Mouse (Mus musculus): ENCODE results near the gene Uggt2. TPM values are rescaled to one million over a fixed set of nuclear protein-coding genes. Genes with fewer than 3 reads are reported as not detected.
"Not testable (repeated sequence)": the region's sequence is repeated elsewhere in the genome, so short reads cannot be mapped to it uniquely, and the experiment has no call there.

Gene Uggt2
- polyA plus RNA-seq, 1 experiment from 2014 or later, result 8.8 TPM

- Histone ChIP-seq H3K4me3 (replicated peaks) (no peak overlapping the region), H3K27ac (no peak overlapping the region), H3K4me1 (no peaks in the 10 kb centered on the region), H3K9ac (no peak overlapping the region), H3K36me3 (peaks cover 6% of the 10 kb centered on the region), H3K4me2 (no peak overlapping the region), H3K27me3 (replicated peaks) (no peaks in the 10 kb centered on the region), H3K9me3 (no peaks in the 10 kb centered on the region)
- 88% methylated on average over 9 of the region's 9 CpGs for WGBS
- no peak for ATAC-seq (ENCODE audit: insufficient read depth, low FRiP score, low read depth)
Observed at GRCm38 (mm10) chr14:118995226-118995925, 103.9 kb downstream of the Uggt2 start.

DNA sequence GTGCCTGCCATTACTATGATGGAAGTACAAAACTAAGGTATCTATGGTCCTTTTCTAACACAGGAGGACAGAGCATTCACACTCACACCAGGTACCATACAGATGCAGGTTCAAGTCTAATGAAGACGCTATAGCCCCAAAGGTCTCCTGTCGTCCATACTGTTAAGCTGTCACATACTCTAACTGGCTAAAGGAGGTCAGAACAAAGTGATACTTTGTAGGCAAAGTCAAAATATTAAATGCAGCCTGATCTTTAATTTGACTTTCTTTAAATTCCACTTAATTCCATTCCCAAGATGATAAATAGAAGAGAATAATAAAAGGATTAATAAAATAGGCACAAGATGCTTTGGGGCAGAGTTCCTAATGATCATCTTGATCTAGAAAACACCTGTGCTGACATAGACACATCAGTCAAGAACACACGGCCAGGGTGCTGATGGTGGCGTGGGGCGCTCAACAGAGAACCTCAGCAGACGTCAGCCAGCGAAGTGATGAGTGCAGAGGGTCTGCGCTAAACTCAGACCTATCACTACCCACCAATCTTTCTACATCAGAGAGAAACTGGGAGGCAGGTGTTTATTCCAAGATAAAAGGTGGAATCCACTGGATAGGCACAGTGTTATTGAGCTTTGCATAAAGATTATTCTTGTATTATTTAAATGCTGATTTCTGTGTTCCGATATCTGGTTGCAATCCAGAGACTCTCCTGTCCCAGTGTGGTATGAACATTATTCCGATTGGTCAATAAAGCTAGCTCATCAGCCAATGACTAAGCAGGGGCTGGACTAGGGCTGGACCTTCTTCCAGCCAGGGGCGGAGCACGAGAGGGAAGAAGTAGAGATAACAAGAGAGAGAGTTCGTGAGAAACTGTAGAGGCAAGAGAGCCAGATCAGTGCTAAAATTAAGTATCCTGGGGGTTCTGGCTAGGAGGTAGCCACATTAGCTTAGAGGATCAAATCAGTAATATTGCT is 111.4 kb downstream of the Uggt2 start:
- Histone ChIP-seq H3K4me3 (replicated peaks) (no peak overlapping the region), H3K4me2 (no peak overlapping the region), H3K4me1 (no peaks in the 10 kb centered on the region), H3K27me3 (replicated peaks) (no peaks in the 10 kb centered on the region), H3K27ac (no peak overlapping the region), H3K9me3 (no peaks in the 10 kb centered on the region), H3K36me3 (peaks cover 7% of the 10 kb centered on the region; the same call in 1 of the 2 replicates), H3K9ac (no peak overlapping the region)
- ATAC-seq (ENCODE audit: insufficient read depth, low FRiP score, low read depth), result peak; percentile 94
- WGBS, result 63% methylated on average over 13 of the region's 13 CpGs

DNA sequence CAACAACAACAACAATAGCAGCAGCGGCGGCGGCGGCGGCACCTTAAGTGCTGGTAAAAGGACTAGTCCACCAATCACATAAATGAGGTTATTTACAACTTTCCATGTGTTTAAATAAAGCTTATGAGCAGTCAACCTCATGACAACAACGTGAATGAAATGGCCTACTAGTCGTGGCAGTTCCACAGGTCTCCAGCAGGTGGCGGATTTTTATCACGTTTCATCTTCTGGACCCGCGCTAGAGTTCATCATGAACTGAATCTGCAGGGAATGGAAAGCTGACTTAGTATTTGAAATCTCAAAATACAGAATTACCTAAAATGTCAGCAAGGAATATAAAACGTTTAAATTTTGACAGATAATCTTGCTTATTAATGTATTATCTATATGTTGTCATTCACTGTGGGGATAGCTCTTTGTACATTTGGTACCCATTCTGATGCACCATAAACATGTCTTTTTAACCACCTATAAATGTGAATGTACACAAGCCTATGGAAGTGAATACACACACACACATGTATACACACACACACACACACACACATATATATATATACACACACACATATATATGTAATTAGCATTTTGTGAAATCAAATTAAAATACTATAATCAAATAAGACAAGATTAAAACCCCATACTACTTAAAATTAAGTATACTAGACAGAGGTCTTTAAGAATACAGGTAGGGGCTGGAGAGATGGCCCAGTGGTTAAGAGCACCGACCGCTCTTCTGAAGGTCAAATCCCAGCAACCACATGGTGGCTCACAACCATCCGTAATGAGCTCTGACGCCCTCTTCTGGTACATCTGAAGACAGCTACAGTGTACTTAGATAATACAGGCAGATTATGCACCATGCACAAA is 112.3 kb downstream of the Uggt2 start:
- Histone ChIP-seq H3K36me3 (peaks cover 7% of the 10 kb centered on the region; the same call in 1 of the 2 replicates), H3K4me2 (no peak overlapping the region), H3K4me3 (replicated peaks) (no peak overlapping the region), H3K9ac (no peak overlapping the region), H3K4me1 (no peaks in the 10 kb centered on the region), H3K27me3 (replicated peaks) (no peaks in the 10 kb centered on the region), H3K27ac (no peak overlapping the region), H3K9me3 (no peaks in the 10 kb centered on the region)
- 42% methylated on average over 16 of the region's 16 CpGs for WGBS
- ATAC-seq (ENCODE audit: insufficient read depth, low FRiP score, low read depth), result no peak

DNA sequence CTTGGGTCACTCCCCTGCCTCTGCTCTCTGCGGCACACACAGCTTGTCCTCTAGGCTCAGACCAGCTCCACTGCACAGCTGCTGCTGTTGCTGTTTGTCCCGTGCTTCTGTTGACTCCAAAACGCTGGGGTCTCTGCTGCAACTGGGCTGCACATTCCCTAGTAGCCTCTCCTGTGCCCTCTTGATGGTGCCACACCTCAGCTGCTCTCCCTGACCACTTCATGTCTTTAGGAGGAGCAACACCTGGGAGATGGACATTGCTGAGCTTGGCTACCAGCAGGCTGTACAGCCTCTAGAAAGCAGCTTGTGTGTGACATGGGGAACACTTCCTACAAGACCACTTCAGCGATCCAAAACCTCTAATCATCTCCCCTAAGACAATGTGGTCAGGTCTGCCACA is 115.1 kb downstream of the Uggt2 start:
- Histone ChIP-seq H3K9ac (no peak overlapping the region), H3K4me2 (no peak overlapping the region), H3K27ac (no peak overlapping the region), H3K9me3 (no peaks in the 10 kb centered on the region), H3K4me3 (replicated peaks) (no peak overlapping the region), H3K36me3 (peaks cover 10% of the 10 kb centered on the region), H3K27me3 (replicated peaks) (no peaks in the 10 kb centered on the region), H3K4me1 (no peaks in the 10 kb centered on the region)
- WGBS, result 82% methylated on average over 4 of the region's 4 CpGs
- ATAC-seq (ENCODE audit: insufficient read depth, low FRiP score, low read depth), result no peak

- H3K9me3 ChIP-seq, result no peaks in the 10 kb centered on the region
- ATAC-seq (ENCODE audit: insufficient read depth, low FRiP score, low read depth), result no peak
- no peak overlapping the region for H3K4me3 ChIP-seq (replicated peaks)
- no peaks in the 10 kb centered on the region for H3K27me3 ChIP-seq (replicated peaks)
- H3K36me3 ChIP-seq, result peaks cover 12% of the 10 kb centered on the region
- H3K4me2 ChIP-seq, result no peak overlapping the region
- H3K27ac ChIP-seq, result no peak overlapping the region
- H3K9ac ChIP-seq, result no peak overlapping the region
- H3K4me1 ChIP-seq, result no peaks in the 10 kb centered on the region
Observed at GRCm38 (mm10) chr14:118983396-118983795, 115.8 kb downstream of the Uggt2 start.

GRCm38 (mm10) chr14:118982429-118983045 is 116.7 kb downstream of the Uggt2 start:
- 71% methylated on average over 7 of the region's 11 CpGs for WGBS
- Histone ChIP-seq H3K36me3 (peaks cover 19% of the 10 kb centered on the region), H3K27ac (peak overlapping the region; percentile 22; the same call in 1 of the 2 replicates)

DNA sequence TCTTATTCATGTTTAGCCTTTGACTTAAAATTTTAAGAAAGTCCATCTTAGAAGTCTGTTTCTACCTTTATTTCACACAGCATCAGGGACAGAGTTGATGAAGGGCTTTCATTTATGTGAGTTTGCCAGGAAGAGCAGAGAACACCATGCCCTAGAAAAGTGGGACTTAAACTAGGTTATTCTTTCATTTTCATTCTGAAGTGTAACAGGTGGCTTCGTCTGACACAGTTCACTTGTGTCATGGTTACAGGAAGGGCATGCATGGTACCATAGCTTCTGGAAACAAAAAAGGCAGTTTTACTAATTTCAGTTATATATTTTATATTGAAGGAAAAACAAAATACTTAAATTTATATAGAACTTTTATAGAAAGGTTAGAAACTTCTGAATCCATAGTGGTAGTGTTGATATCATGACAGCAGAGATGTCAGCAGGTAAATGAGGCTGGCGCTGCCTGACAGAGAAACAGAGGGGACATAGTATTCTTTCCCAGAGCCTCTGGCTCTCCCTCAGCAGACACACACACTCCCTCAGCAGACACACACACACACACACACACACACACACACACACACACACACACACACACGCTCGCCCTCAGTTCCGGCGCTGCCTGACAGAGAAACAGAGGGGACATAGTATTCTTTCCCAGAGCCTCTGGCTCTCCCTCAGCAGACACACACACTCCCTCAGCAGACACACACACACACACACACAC is 117.4 kb downstream of the Uggt2 start:
- H3K4me3 ChIP-seq (replicated peaks); ATAC-seq (ENCODE audit: insufficient read depth, low FRiP score, low read depth); H3K4me1 ChIP-seq; H3K9me3 ChIP-seq; H3K9ac ChIP-seq; H3K27me3 ChIP-seq (replicated peaks); H3K4me2 ChIP-seq; H3K27ac ChIP-seq: not testable (repeated sequence)
- WGBS, result 74% methylated on average over 6 of the region's 6 CpGs
- H3K36me3 ChIP-seq, result peaks cover 24% of the 10 kb centered on the region

More at GRCm38 (mm10) chr14:118982429-118983045, 116.7 kb downstream of the Uggt2 start:
- H3K4me1 ChIP-seq; H3K27me3 ChIP-seq (replicated peaks); H3K9me3 ChIP-seq; H3K4me3 ChIP-seq (replicated peaks); ATAC-seq (ENCODE audit: insufficient read depth, low FRiP score, low read depth); H3K4me2 ChIP-seq; H3K9ac ChIP-seq: not testable (repeated sequence)

DNA sequence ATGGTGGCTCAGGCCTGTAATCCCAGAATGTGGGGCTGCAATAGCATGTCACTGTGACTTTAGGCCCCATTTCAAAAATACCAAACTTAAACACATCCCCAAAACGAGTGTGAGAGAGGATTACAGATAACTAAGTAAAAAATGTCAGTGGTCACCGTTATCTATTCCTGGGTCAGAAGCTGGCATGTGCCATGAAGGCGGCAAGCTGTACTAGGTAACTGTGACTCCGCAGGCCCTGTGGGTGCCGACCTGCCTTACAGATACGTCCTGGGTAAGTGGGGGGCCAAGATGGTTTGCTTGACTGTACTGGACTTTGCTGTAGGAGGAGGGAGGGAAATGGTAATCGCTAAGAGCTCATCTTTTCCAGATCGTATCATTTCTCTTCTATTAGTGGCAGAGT is 118.3 kb downstream of the Uggt2 start:
- Histone ChIP-seq H3K27me3 (replicated peaks) (no peaks in the 10 kb centered on the region), H3K4me3 (replicated peaks) (no peak overlapping the region), H3K27ac (no peak overlapping the region), H3K4me2 (no peak overlapping the region), H3K4me1 (no peaks in the 10 kb centered on the region), H3K9me3 (no peaks in the 10 kb centered on the region), H3K36me3 (peaks cover 27% of the 10 kb centered on the region), H3K9ac (no peak overlapping the region)
- WGBS, result 77% methylated on average over 8 of the region's 8 CpGs
- ATAC-seq (ENCODE audit: insufficient read depth, low FRiP score, low read depth), result no peak

DNA sequence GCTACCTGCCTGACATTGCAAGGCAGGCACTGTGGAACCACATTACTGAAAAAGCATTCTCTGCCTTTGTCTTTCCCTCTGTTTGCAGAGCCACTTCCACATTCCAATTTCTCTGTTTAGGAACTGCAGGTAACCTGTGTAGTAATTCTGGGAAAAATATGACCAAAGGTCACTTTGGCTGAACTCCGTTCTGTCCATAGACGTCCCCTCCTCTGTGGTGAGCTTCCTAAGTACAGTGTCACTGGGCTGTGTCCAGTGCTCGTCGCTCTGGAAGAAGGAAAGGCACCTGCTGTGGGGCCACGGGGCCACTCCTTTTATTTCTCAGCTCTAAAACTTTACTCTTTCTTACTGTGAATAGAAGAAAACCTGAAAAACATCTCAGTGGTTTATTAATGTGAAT is 118.9 kb downstream of the Uggt2 start:
- ATAC-seq (ENCODE audit: insufficient read depth, low FRiP score, low read depth), result no peak
- no peak overlapping the region for H3K27ac ChIP-seq
- peaks cover 30% of the 10 kb centered on the region for H3K36me3 ChIP-seq
- no peak overlapping the region for H3K9ac ChIP-seq
- no peaks in the 10 kb centered on the region for H3K27me3 ChIP-seq (replicated peaks)
- H3K9me3 ChIP-seq, result no peaks in the 10 kb centered on the region
- no peak overlapping the region for H3K4me2 ChIP-seq
- no peaks in the 10 kb centered on the region for H3K4me1 ChIP-seq
- 59% methylated on average over 5 of the region's 5 CpGs for WGBS
- H3K4me3 ChIP-seq (replicated peaks), result no peak overlapping the region

DNA sequence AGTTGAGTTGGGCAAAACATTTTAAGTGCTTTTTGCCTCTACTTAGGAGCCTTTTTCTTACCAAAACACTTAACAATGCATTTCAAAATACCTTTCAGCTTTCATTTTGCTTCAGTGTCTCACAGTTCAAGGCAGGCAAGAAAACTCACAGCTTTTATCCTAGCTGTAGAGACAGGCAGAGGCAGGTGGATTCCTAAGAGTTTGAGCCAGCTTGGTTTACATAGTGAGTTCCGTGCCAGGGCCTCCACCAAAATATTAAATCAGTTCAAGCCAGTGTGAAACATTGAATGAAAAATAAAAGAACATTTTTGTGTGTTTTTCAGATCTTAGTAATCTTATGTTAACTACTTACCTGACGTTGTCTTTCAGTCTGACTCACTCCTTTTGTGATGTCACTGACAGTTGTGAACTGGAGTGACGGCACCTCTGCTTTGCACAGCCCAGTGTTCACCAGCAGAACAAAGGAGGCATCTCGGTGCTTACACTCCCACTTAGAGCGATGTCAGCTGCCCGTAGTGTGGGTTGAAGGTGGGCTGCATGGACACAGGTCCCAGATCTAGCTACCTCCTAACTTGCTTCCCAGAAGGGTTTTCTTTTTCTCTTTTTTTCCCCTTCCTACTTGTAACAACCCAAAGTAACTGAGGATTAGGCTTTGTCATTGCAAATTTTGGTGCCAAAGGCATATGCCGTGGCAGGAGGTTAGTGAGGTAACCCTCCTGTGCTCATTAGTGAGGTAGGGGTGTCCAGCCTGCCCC is 119.5 kb downstream of the Uggt2 start:
- H3K36me3 ChIP-seq, result peaks cover 32% of the 10 kb centered on the region
- WGBS, result 74% methylated on average over 7 of the region's 7 CpGs

More for the DNA sequence above, 119.5 kb downstream of the Uggt2 start:
- Histone ChIP-seq H3K4me1 (no peaks in the 10 kb centered on the region), H3K4me3 (replicated peaks) (no peak overlapping the region), H3K9ac (no peak overlapping the region), H3K27ac (no peak overlapping the region), H3K27me3 (replicated peaks) (no peaks in the 10 kb centered on the region), H3K4me2 (no peak overlapping the region), H3K9me3 (no peaks in the 10 kb centered on the region)
- ATAC-seq (ENCODE audit: insufficient read depth, low FRiP score, low read depth), result no peak
